Mouse (Mus musculus) activated CD4-positive, CD25-positive, alpha-beta regulatory T cell, adult 4 months (primary cell): ENCODE measurements around the gene Slit3. TPM values are rescaled to one million over a fixed set of nuclear protein-coding genes. Genes with fewer than 3 reads are reported as not detected.

ENCODE experiments used
- ATAC-seq: one replicate; pipeline ENCODE4 v1.8.0; 2017
- polyA plus RNA-seq, 2 experiments: library from polyadenylated mRNA; unstranded; fragments of 100-300 nt; shearing (Covaris generic); gene quantifications; one replicate each; pipeline ENCODE4 v1.2.1; 2017

Slit3 gene
- polyA plus RNA-seq, 2 experiments from 2014 or later, result not detected

DNA sequence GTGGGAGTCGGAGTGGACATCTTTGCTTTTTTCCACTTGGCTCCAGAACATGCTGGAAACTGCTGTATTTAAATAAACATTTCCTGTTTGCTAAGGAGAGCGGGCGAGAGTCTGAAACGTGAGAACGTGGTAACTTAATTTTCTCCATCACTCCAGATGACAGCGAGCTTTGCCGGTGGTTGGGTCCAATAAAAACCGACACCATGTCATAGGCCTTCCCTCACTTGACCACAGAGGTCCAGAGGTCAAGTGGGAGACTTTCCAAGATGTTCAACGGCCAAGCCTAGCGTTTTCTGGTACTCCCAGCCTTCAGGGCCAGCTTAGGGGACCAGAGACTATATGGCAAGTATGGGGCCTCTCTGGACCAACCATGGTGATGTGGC lies 4.1 kb downstream of the Slit3 start:
- no peak for ATAC-seq

DNA sequence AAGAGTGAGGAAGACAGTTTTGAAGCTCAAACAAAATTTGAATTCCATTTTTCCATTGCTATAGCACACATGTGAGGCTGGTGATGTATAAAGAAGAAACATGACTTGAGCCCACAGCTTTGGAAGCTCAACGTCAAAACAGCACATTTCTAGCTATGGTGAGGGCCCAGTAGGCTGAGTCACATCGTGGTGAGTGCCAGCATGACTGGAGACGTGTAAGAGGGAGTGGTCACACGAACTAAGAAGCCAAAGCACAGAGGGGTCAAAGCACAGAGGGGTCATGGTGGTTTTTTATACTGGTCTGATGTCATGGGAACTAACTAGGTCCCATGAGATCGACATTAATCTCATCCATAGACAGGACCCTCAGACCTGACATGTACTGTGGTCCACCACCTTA lies 10.7 kb downstream of the Slit3 start:
- ATAC-seq, result no peak

DNA sequence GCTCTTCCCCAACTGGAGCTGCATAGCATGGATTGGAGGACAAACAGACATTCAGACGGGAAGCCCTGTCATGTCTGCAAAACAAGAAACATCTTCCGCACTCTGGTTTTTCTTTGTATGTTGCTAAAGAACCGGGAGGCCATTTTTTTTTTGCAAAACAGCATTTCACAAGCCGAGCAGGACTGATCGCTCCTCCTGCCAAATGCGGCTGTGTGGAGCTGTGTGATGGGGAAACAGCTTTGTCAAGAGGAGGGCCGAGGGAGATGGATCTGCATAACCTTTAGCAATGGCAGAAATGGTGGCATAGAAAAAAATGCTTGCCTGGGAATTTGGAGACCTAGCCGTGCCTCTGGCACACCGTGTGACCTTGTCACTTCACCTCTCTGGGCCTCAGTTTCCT lies 15.6 kb downstream of the Slit3 start:
- ATAC-seq, result no peak

DNA sequence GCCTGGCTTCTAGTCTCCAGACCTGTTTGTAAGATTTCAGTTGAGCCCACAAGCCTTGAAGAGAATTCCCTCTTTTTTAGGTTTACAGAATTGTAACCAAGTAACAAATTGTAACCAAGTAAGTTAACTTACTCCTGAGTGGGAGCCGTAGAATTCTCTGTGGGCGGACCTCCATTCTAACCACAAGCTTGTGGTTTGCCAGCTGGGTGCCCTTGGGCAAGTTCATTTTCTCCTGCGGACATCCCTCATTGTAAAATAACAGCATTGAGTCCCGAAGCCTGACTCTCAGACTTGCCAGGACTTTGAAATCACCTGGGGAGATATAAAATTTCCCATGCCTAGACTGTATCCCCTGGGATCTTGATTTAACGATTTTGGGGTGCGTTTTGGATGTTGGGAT lies 19.1 kb downstream of the Slit3 start:
- no peak for ATAC-seq

DNA sequence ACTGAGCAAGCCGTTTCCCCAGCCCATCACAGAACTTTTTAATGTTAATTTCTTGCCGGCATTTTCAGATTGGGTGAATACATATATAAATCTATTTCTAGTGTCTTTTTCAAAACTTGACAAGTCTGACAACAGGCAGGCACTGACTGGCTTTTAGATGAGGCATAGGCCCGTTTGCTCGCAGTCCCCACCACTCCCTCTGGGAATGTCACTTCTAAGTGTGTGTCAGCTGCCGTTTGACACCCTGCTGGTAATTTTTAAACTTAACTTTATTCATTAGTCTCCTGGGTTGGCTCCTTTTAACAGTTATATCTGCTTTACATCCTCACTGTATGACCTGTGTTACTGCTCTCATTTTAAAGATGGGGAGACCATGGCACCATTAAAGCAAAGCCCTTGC lies 21.2 kb downstream of the Slit3 start:
- ATAC-seq, result no peak

DNA sequence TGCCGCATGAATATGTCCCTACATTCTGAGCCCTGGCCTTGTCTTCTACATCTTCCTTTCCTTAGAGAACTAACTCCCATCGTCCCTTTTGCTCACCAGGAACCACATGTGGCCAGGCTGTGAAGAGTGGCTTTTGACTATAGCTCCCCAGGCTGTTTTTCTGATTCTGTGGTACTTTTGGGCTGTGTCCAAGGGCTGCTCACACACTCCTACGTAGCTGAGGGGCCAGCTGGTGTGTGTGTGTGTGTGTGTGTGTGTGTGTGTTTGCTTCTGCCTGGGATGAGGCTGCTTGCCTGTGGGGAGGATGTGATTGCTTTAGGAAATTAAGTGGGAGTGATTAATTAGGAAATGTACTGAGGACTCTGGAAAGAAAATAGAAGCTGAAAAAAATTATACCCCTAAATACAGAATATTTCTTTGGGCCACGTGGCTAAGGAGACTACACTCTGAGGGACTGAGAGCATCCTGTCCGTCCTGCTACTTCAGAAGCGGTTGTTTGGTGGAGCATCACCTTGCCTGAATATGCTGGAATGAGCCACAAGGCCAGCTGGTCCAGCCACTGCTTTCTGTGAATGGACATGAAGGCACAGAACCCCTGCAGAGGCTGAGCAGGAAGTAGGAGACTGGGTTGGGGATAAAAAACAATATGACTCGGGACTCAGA lies 21.8 kb downstream of the Slit3 start:
- no peak for ATAC-seq

DNA sequence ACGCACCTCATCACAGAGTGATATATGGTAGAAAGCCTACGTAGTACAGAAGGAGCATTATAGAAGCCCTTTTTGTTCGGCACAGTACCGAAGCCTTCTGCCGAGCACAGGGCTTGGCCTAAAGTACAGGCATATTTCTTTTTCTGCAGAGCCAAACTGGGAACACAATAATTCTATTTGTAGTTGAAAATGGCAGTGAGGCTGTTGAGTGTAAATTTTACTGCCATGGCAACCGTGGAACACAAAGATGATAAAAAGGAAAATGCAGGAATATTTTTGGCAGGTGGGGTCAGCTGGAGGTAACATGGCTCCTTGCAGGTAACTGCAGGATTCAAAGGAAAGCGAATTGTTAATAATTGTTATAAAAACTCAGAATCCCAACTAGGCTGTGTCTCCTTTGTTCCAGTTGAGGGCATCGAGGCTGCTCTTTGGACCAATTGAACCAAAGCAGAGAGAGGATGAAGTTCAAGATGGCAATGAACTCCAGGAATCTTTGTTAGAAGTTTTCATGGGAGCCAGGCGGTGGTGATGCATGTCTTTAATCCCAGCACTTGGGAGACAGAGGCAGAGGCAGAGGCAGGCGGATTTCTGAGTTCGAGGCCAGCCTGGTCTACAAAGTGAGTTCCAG lies 26.9 kb downstream of the Slit3 start:
- ATAC-seq, result no peak

DNA sequence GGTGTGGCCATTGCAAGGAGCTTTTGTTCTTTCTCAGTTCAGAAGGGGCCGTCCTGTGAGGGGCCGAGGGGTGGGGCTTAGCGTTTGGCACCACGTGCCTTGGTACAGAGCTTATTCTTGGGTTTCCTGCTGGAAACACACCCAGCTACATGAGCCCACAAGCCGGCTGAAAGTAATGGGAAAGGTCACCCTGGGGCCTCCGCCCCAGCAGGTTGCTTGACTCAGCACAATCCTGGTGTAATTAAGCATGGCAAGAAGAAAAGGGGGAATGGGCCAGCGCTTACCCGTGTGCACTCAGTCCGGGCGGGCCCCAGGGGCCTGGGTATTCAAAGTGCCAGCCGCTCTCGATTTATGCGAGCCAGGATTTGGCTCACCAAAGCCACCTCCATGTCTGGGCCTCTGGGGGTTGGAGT lies 30.5 kb downstream of the Slit3 start:
- ATAC-seq, result no peak

DNA sequence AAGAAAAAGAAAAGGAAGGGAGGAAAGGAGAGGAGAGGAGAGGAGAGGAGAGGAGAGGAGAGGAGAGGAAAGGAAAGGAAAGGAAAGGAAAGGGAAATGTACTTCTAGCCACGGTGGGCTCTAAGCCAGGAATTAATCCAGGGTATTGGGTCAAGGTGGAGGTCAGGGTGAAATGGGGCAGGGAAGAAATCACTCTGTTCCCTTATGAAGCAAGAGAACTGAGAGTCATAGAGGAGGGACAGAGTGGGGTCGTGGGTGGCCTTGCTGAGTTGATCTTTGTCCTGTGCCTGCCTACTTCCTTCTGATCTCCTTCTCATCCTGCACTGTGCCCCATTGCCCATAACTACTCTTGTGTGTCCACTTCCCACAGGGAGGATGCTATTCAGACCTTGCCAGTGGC lies 31.9 kb downstream of the Slit3 start:
- ATAC-seq, result no peak

DNA sequence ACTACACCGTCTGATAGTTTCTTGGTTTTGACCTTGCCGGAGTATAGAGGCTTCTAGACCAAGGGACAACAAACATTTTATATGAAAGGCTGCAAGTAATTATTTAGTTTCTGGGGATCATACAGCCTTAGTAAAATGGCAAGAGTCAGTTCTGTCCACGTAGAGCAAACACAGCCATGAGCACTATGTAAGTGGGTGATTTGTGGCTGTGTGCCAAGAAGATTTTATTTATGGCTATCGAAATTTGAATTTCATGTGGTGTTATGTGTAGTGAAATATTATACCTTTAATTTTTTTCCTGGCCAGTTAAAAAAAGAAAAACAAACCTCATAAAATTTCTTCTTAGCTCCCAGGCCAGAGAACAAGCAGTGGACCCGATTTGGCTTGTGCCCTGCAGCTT lies 33.4 kb downstream of the Slit3 start:
- no peak for ATAC-seq

DNA sequence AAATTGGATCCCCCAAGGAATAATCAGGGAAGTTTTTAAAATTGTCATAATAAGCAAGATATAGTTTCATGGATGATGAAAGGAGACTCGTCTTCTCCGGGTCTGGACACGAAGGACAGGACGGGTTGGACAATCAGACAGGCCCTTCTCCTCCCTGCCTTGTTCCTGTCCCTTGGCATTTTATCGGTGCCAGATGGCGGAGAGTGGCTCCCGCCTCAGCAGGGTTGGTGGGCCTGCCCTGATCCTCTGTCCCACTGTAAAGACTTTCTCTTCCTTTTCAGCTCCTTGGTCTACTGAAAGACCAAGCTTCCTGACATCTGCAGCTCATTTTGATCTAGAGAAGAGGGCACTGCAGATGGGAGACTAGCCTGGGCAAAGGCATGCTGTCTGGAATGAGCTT lies 34.3 kb downstream of the Slit3 start:
- no peak for ATAC-seq

DNA sequence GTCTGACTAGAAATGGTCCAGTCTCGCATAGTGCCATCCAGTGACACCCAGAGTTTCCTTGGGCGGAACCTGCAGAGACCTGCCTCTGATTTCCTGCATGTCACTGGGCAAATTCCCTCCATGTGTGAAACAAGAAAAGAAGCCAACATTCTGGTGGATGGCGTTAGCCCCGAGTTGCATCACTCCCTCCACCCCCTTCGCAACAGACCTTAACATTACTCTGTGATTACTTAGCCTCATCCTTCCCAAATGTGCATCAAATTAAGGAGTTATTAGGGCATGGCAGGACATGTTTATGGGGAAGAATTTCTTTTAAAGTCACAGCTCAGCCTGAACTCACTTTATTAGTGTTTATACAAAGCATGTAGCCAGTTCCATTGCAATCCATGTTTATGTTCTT lies 35.7 kb downstream of the Slit3 start:
- ATAC-seq, result no peak

DNA sequence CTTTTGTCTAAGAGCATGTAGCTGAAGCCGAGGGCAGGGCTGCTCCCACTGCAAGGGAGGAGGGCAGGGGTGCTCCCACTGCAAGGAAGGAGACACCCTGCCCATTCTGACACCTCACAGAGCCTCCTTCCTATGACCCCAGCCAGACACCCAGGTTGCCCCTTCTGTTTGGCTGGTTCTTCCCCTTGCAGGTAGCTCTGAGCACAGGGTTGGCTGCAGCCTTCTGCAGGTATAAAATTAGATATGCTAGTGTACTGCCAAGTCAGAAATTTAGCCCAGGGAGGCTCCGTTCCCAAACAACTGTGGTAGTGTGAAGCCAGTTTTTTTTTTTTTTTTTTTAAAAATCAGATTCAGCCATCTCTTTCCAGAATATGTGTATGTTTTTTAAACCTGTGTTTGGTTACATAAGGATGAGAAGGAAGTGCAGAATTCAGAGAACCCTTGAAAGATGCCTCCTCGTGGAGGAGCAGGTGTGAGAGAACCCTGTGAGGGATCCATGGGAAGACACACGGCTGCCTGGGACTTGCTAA lies 39.7 kb downstream of the Slit3 start:
- no peak for ATAC-seq

DNA sequence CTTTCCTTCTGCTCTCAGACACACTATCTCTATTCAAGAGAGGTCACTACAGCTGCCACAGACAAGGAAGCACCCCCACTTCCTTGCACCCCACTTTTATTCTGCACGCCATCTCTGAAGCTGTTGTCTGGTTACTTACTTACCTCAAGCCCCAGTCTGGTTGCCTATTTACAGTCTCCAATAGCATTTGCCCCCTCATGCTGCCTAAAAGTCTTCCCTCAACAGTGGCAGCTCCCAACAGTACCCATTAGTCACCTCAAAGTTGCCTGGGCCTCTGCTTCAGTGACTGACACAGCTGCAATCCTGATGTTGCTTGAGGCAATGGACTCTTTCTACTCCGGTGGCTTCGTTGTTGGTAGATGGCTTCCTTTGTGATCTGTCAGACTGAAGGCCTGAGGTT lies 42.4 kb downstream of the Slit3 start:
- ATAC-seq, result no peak

DNA sequence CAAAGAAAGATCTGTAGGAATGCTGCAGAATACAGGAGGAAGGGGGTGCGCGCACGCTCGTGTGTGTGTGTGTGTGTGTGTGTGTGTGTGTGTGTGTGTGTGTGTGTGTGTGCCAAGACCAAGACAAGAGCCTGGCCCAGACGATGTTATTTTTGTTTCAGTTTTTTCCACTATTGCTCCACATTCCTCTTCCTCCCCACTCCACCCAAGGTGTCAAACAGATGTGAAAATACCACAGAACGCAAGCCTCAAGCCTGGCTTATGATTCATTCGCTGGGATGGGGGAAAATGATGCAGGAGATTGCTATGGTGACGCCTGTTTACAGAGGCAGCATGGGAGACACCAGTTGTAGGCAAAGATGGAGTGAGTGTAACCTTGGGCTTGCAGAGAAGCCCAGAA lies 46.2 kb downstream of the Slit3 start:
- ATAC-seq, result no peak

DNA sequence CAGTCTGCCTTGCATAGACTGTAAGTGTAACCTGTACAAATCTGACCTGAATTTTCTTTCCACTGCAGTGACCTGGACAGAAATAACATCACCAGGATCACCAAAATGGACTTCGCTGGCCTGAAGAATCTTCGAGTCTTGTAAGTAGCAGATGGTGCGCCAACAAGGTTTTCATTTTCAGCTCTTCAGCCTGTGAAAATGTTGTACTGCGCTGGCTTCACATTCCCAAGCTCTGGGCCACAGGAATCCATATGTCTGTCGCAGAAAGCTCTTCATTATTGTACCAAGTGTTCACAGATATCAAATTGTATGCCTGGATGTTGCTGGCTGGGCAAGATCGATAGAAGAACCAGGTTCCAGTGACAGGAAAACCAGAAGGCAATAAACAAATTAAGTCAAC lies 50.5 kb downstream of the Slit3 start:
- no peak for ATAC-seq

DNA sequence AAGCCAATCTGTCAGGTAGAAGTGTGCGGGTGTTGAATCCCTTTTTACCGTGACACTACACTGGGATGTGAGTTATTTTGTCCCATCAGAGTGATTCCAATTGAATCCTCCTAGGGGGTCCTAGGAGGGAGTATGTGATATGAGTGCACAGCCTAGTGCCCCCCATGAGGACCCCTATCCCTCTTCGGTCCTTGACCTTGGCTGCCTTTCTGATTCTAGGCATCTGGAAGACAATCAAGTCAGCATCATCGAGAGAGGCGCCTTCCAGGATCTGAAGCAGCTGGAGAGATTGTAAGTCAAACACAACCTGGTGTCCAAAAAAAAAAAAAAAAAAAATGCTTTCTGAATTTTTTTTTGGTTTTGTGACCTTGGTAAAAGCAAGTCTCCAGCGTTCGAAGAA lies 56.5 kb downstream of the Slit3 start:
- ATAC-seq, result no peak

DNA sequence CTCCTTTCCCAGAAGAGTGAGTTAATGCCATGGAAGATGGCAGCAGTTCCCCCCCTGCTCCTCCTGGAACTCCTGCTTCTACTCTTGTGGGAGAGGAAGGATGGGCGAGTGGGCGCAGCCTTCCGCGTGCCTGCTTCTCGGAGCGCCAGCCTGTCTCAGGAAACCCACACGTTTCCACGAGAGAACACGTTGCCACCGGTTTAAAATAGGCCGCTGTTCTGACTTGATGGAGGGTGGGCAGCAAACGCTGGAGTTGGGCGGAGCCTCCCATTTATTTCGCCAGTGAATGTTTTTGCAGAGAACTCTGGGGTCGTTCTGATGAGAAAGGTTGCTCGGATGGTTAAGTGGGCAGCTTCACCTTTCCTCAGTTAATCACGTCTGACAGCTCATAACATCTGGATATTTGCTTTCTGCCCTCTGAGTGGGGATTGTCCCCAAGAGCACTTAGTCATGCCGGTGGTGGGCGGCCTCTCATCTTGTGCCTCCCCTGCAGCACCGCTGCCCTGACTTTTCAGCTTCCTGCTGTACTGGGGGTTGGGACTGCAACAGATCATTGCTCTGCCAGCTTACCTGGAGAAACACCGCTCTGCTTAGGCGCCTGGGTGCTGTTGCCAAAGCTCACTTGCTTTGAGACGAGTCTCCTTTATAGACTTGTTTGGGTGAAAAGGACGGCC lies 57.3 kb downstream of the Slit3 start:
- ATAC-seq, result no peak

DNA sequence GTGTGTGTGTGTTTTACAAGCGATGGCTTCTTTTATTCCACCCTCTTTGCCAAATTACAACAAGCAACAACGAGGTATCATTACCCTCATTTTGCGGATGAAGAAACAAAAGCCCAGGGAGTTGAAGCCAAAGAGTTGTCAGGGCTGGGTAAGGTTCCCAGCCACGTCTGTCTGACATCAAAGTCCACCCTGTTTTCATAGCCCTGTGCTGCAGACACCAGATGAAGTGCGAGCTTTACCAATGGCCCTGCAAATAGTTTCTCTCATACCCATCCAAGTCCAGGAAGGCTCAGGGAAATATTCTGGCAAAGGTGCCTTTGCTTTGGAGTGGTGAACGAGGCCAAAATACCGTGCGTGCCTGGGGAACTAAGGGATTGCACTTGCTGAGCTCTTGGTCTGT lies 58.3 kb downstream of the Slit3 start:
- ATAC-seq, result no peak

DNA sequence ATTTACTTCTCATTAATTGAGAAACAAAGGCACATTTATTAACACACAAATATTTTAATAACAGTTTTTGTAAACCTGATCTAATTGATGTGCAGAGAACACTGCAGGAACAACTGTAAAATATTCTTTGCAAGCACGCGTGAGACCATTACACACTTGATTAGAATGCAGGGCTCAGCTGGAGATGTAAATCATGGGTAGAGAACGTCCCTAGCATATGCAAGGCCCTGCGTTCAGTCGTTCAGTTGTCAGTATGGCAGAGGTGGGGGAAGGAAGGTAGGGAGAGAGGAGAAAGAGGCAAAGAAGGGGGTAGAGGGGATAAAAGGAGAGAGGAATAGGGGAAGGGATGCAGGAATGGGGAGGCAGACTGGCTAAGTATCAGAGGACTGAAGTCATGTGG lies 61.9 kb downstream of the Slit3 start:
- no peak for ATAC-seq

DNA sequence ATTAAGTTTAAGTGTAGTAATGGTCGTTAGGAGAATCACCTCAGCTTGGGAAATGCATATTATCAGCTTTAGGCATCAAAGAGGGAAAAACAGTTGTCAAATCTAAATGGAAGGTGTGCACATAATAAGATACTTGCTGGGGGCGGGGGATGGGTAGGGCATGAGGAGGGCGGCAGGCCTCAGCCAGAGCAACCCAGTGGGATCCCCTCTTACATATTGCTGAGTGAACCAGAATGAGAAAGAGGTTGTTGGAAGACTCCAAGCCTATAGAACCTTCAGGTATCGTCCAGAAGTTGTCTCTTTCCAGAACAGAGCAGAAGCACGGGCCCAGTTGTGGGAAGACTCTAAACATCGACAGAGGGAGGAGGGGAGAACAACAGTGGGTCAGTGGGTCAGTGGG lies 73.8 kb downstream of the Slit3 start:
- ATAC-seq, result no peak

DNA sequence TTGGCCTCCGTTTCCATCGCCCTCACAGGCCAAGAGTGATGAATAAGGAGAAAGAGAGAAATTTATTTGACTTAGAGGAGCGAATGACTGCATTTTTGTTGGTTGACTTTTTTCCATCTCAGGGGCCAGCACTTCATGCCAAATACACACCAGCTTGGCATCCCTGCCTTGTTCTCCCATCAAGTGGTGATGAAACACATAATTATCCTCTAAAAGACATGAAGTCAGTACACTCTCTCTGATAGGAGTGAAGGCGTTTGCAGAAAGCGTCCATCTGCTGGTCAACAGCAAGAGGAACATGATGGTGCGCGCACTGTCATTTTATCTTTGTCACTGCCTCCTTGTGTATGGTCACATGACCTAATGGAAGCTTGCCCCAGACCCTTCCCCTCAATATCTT lies 75.8 kb downstream of the Slit3 start:
- no peak for ATAC-seq

DNA sequence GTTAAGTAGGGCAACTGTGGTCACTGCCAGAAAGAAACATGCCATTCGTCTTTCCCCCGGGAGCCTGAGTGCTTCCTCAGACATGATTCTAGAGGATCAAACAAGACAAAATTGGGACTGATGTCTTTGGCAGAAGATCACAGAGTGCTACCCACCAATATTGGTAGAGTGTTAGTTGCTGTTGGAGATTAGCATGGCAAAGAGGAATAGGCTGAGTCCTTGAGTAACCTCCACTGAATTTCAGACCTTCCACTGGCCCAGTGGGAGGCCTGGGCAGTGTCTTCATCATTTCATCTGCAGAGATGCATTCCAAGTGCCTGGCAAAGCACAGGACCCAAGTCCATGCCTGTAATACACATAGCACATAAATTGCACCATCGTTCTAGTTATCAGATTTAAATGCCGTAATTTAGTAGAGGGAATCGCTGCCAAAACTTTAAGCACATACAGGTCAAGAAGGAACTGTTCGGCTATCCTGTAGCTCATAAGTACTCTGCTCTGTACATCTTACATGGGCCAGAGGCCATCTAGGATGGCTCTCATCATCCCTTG lies 77.6 kb downstream of the Slit3 start:
- no peak for ATAC-seq

DNA sequence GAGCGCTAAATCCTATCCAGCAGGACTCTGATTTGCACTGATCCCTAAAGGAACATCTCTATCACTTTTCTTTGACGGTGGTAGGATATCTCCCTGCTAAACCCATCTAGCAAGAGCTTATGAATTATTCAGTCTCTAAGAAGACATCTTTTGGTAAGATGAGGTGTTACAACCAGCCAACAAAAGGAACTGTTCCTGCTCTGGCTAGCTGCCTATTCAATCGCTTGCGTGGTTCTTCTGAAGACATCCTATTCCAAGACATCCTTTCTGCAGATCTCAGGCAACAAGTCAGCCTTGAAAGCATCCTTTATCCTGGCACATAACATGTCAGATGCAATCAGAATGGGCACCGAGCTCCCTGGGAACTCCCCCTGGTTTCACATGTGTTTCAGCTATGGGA lies 81.3 kb downstream of the Slit3 start:
- no peak for ATAC-seq
